Mouse (Mus musculus): Measurements from ENCODE around the gene Cenpx. TPM values are rescaled to one million over a fixed set of nuclear protein-coding genes. Genes with fewer than 3 reads are reported as not detected.
"Not testable (repeated sequence)": the region's sequence is repeated elsewhere in the genome, so short reads cannot be mapped to it uniquely, and the experiment has no call there.

Cenpx gene
- polyA plus RNA-seq, 1 experiment from 2014 or later, result 135 TPM

- not testable (repeated sequence) for ATAC-seq (ENCODE audit: insufficient number of reproducible peaks, insufficient read depth, low FRiP score, low read depth); H3K9me3 ChIP-seq (ENCODE audit: control insufficient read depth, low read length); H3K9ac ChIP-seq (ENCODE audit: low read length); H3K4me3 ChIP-seq (ENCODE audit: control insufficient read depth in 1 of 2, insufficient read depth in 1 of 2, low read depth in 1 of 2, low read length in 2 of 2); H3K27ac ChIP-seq (replicated peaks in 1 of 2; ENCODE audit: control insufficient read depth in 1 of 2, insufficient read depth in 1 of 2, low read depth in 2 of 2, low read length in 2 of 2); H3K4me1 ChIP-seq (ENCODE audit: control insufficient read depth in 2 of 2, insufficient read depth in 2 of 2, low read length in 2 of 2); H3K36me3 ChIP-seq (ENCODE audit: control insufficient read depth, insufficient read depth, low read length)
- Histone ChIP-seq H3K27me3 (ENCODE audit: control insufficient read depth, insufficient read depth, low read length) (peaks cover 23% of the 10 kb centered on the region), H3K4me2 (ENCODE audit: low read length) (peak overlapping the region; percentile 39)
- WGBS, result 2% methylated on average over 18 of the region's 21 CpGs
These were observed 16.0 kb upstream of the Cenpx start for GRCm38 (mm10) chr11:120729432-120730050.

- H3K27me3 ChIP-seq (ENCODE audit: control insufficient read depth, insufficient read depth, low read length), result peaks cover 23% of the 10 kb centered on the region
- H3K27ac ChIP-seq (replicated peaks in 1 of 2; ENCODE audit: control insufficient read depth in 1 of 2, insufficient read depth in 1 of 2, low read depth in 2 of 2, low read length in 2 of 2), result no peak overlapping the region
- H3K4me3 ChIP-seq (ENCODE audit: control insufficient read depth in 1 of 2, insufficient read depth in 1 of 2, low read depth in 1 of 2, low read length in 2 of 2), result no peak overlapping the region
- H3K9me3 ChIP-seq (ENCODE audit: control insufficient read depth, low read length), result no peaks in the 10 kb centered on the region
- H3K4me2 ChIP-seq (ENCODE audit: low read length), result no peak overlapping the region
- no peaks in the 10 kb centered on the region for H3K36me3 ChIP-seq (ENCODE audit: control insufficient read depth, insufficient read depth, low read length)
- no peak for ATAC-seq (ENCODE audit: insufficient number of reproducible peaks, insufficient read depth, low FRiP score, low read depth)
- no peak overlapping the region for H3K9ac ChIP-seq (ENCODE audit: low read length)
- H3K4me1 ChIP-seq (ENCODE audit: control insufficient read depth in 2 of 2, insufficient read depth in 2 of 2, low read length in 2 of 2), result peaks cover 2 to 7% of the 10 kb centered on the region in 2 experiments; a peak in 1 of 4 replicates
- WGBS, result 61% methylated on average over 11 of the region's 11 CpGs
These were observed 15.1 kb upstream of the Cenpx start for GRCm38 (mm10) chr11:120728530-120729240.

- H3K4me1 ChIP-seq (ENCODE audit: control insufficient read depth in 2 of 2, insufficient read depth in 2 of 2, low read length in 2 of 2), result peaks cover 0 to 7% of the 10 kb centered on the region in 2 experiments; a peak in 1 of 4 replicates
- ATAC-seq (ENCODE audit: insufficient number of reproducible peaks, insufficient read depth, low FRiP score, low read depth), result no peak
- peaks cover 34% of the 10 kb centered on the region for H3K27me3 ChIP-seq (ENCODE audit: control insufficient read depth, insufficient read depth, low read length)
- no peak overlapping the region for H3K27ac ChIP-seq (replicated peaks in 1 of 2; ENCODE audit: control insufficient read depth in 1 of 2, insufficient read depth in 1 of 2, low read depth in 2 of 2, low read length in 2 of 2)
- no peaks in the 10 kb centered on the region for H3K9me3 ChIP-seq (ENCODE audit: control insufficient read depth, low read length)
- no peaks in the 10 kb centered on the region for H3K36me3 ChIP-seq (ENCODE audit: control insufficient read depth, insufficient read depth, low read length)
- H3K4me3 ChIP-seq (ENCODE audit: control insufficient read depth in 1 of 2, insufficient read depth in 1 of 2, low read depth in 1 of 2, low read length in 2 of 2), result no peak overlapping the region
- no peak overlapping the region for H3K9ac ChIP-seq (ENCODE audit: low read length)
- H3K4me2 ChIP-seq (ENCODE audit: low read length), result peak overlapping the region; percentile 78; the same call in 1 of the 2 replicates
- WGBS, result 64% methylated on average over 12 of the region's 12 CpGs
These were observed 14.0 kb upstream of the Cenpx start for GRCm38 (mm10) chr11:120727564-120727963.

DNA sequence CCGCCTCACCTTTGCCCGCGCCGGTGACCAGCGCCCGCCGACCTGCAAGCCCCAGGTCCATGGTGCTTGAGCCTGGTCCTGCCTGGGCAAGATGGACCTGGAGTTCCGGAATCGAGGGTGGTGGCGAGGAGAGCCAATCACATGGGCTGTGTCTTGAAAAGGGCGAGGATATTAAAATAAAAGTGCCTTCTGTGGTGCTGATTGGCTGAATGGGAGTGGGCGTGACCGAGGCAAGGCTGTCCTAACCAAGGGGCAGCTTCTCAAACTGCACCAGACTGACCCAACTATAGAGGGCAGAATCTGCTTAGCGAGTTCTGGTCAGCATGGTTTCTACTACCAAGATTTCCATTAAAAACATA, 13.6 kb upstream of the Cenpx start, which contains the start of gene Dcxr:
Dcxr (minus strand) TSS at position 113 of the 359 bp plus-strand sequence.
- Histone ChIP-seq H3K36me3 (ENCODE audit: control insufficient read depth, insufficient read depth, low read length) (no peaks in the 10 kb centered on the region), H3K27me3 (ENCODE audit: control insufficient read depth, insufficient read depth, low read length) (peaks cover 38% of the 10 kb centered on the region), H3K9me3 (ENCODE audit: control insufficient read depth, low read length) (no peaks in the 10 kb centered on the region), H3K4me1 (ENCODE audit: control insufficient read depth in 2 of 2, insufficient read depth in 2 of 2, low read length in 2 of 2) (peaks cover 0 to 5% of the 10 kb centered on the region in 2 experiments; a peak in 2 of 4 replicates), H3K4me3 (ENCODE audit: control insufficient read depth in 1 of 2, insufficient read depth in 1 of 2, low read depth in 1 of 2, low read length in 2 of 2) (peak within 1 kb of the TSS; percentile 52 to 59), H3K9ac (ENCODE audit: low read length) (peak within 1 kb of the TSS; percentile 36), H3K27ac (replicated peaks in 1 of 2; ENCODE audit: control insufficient read depth in 1 of 2, insufficient read depth in 1 of 2, low read depth in 2 of 2, low read length in 2 of 2) (no peak within 1 kb of the TSS), H3K4me2 (ENCODE audit: low read length) (peak within 1 kb of the TSS; percentile 78)
- WGBS, result 1% methylated on average over 14 of the region's 14 CpGs
- peak; percentile 79 for ATAC-seq (ENCODE audit: insufficient number of reproducible peaks, insufficient read depth, low FRiP score, low read depth)

DNA sequence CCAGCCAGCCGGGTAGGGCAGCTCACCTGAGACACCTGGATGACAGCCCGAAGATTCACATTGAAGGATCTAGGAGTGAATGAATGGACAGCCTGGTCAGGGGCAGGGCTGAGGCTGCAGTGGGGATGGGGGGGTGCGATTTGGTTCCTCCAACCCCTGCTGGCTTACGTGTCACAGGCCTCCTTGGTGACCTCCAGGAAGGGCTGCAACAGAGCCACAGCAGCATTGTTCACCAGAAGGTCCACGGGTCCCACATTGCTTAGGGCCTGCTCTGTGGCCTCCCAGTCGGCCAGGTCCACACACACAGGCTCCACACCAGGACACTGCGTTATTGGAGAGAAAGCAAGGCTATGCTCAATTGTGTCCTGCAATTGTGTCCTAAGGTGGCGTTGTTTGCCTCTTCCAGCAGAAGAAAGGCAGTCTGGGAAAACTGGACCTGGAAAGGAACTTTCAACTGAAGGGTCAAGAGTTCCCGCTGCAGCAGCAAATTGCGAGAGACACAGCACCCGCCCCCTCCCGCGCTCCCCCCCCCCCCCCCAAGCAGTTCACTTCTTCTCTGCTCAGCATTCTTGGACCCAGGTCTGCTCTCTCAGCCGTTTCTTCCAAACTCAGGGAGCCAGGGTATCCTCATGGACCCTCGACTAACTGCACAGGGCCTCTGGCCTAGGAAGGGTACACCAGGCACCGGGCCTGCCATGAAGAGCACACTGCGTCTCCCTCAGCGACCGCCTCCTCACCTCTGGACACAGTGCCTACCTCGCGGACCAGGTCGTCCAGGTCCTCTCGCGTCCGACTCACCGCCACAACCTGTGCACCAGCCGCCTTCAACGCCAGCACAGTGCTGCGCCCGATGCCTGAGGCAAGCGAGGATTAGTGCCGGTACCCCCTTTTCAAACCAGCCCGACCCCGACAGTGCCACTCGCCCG, 13.0 kb upstream of the Cenpx start:
- H3K4me3 ChIP-seq (ENCODE audit: control insufficient read depth in 1 of 2, insufficient read depth in 1 of 2, low read depth in 1 of 2, low read length in 2 of 2), result peak overlapping the region; percentile 52 to 59
- no peak overlapping the region for H3K27ac ChIP-seq (replicated peaks in 1 of 2; ENCODE audit: control insufficient read depth in 1 of 2, insufficient read depth in 1 of 2, low read depth in 2 of 2, low read length in 2 of 2)
- no peak; the same call in 1 of the 2 replicates for ATAC-seq (ENCODE audit: insufficient number of reproducible peaks, insufficient read depth, low FRiP score, low read depth)
- peaks cover 2 to 12% of the 10 kb centered on the region in 2 experiments; a peak in 3 of 4 replicates for H3K4me1 ChIP-seq (ENCODE audit: control insufficient read depth in 2 of 2, insufficient read depth in 2 of 2, low read length in 2 of 2)
- 21% methylated on average over 32 of the region's 36 CpGs for WGBS
- peaks cover 44% of the 10 kb centered on the region for H3K27me3 ChIP-seq (ENCODE audit: control insufficient read depth, insufficient read depth, low read length)
- H3K9ac ChIP-seq (ENCODE audit: low read length), result peak overlapping the region; percentile 36
- no peaks in the 10 kb centered on the region for H3K9me3 ChIP-seq (ENCODE audit: control insufficient read depth, low read length)
- no peaks in the 10 kb centered on the region for H3K36me3 ChIP-seq (ENCODE audit: control insufficient read depth, insufficient read depth, low read length)
- peak overlapping the region; percentile 78 for H3K4me2 ChIP-seq (ENCODE audit: low read length)

GRCm38 (mm10) chr11:120723509-120723908, 10.0 kb upstream of the Cenpx start:
- Histone ChIP-seq H3K27ac (replicated peaks in 1 of 2; ENCODE audit: control insufficient read depth in 1 of 2, insufficient read depth in 1 of 2, low read depth in 2 of 2, low read length in 2 of 2) (no peak overlapping the region), H3K4me1 (ENCODE audit: control insufficient read depth in 2 of 2, insufficient read depth in 2 of 2, low read length in 2 of 2) (peaks cover 7 to 17% of the 10 kb centered on the region in 2 experiments; a peak in 3 of 4 replicates), H3K36me3 (ENCODE audit: control insufficient read depth, insufficient read depth, low read length) (peaks cover 13% of the 10 kb centered on the region), H3K4me2 (ENCODE audit: low read length) (no peak overlapping the region), H3K9me3 (ENCODE audit: control insufficient read depth, low read length) (no peaks in the 10 kb centered on the region), H3K9ac (ENCODE audit: low read length) (no peak overlapping the region), H3K27me3 (ENCODE audit: control insufficient read depth, insufficient read depth, low read length) (peaks cover 40% of the 10 kb centered on the region), H3K4me3 (ENCODE audit: control insufficient read depth in 1 of 2, insufficient read depth in 1 of 2, low read depth in 1 of 2, low read length in 2 of 2) (no peak overlapping the region)
- WGBS, result 78% methylated on average over 7 of the region's 7 CpGs
- no peak for ATAC-seq (ENCODE audit: insufficient number of reproducible peaks, insufficient read depth, low FRiP score, low read depth)

GRCm38 (mm10) chr11:120722761-120723382, 9.3 kb upstream of the Cenpx start:
- Histone ChIP-seq H3K27me3 (ENCODE audit: control insufficient read depth, insufficient read depth, low read length) (peaks cover 38% of the 10 kb centered on the region), H3K4me3 (ENCODE audit: control insufficient read depth in 1 of 2, insufficient read depth in 1 of 2, low read depth in 1 of 2, low read length in 2 of 2) (no peak overlapping the region)
- WGBS, result 83% methylated on average over 11 of the region's 11 CpGs

More at GRCm38 (mm10) chr11:120722761-120723382, 9.3 kb upstream of the Cenpx start:
- Histone ChIP-seq H3K27ac (replicated peaks in 1 of 2; ENCODE audit: control insufficient read depth in 1 of 2, insufficient read depth in 1 of 2, low read depth in 2 of 2, low read length in 2 of 2) (no peak overlapping the region), H3K36me3 (ENCODE audit: control insufficient read depth, insufficient read depth, low read length) (peaks cover 19% of the 10 kb centered on the region), H3K4me1 (ENCODE audit: control insufficient read depth in 2 of 2, insufficient read depth in 2 of 2, low read length in 2 of 2) (peaks cover 7 to 17% of the 10 kb centered on the region in 2 experiments; a peak in 3 of 4 replicates), H3K4me2 (ENCODE audit: low read length) (no peak overlapping the region), H3K9ac (ENCODE audit: low read length) (no peak overlapping the region), H3K9me3 (ENCODE audit: control insufficient read depth, low read length) (no peaks in the 10 kb centered on the region)
- no peak for ATAC-seq (ENCODE audit: insufficient number of reproducible peaks, insufficient read depth, low FRiP score, low read depth)

Measured in heart, embryonic 14.5 days (tissue).